ENCODE assay signal across 8 mouse cellular contexts in the genomic region with DNA sequence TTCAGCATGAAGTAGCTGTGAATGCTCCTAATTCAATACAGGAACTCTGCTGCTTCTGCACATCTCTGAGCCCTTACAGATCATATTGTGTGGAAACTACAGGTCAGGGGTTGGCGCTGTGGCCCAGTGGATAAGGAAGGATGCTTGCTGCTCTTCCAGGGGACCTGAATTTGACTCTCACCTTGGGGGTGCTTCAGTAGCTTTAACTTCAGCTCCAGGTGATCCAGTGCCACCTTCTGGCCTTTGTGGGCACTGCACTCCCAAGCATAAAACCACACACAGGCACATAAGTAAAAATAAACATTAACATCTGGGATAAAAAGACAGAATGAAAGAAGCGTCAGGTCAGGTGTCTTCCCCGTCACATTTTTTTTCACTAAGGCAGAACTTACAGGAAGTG.
DNase-seq lines count a peak whose midpoint lies in the region; ATAC-seq lines count a peak whose summit lies in the region.

No protein-coding gene starts in this region.

- H3K4me3 ChIP-seq in hindbrain, embryonic 10.5 days = no peak overlapping the region
- no peak overlapping the region for H3K4me3 ChIP-seq in hindbrain, embryonic 12.5 days

- H3K27ac ChIP-seq in hindbrain, embryonic 10.5 days = no peak overlapping the region
- no peak overlapping the region for H3K27ac ChIP-seq in hindbrain, embryonic 12.5 days

- H3K4me2 ChIP-seq in hindbrain, embryonic 12.5 days (replicated peaks) = no peak overlapping the region

- H3K9me3 ChIP-seq in hindbrain, embryonic 10.5 days = 0 out of 2 replicates have a peak, but pooled peaks cover 3% of the 10 kb centered on the region
- no peaks in the 10 kb centered on the region for H3K9me3 ChIP-seq in hindbrain, embryonic 12.5 days (replicated peaks)

- no peaks in the 10 kb centered on the region for H3K36me3 ChIP-seq in hindbrain, embryonic 10.5 days
- no peaks in the 10 kb centered on the region for H3K36me3 ChIP-seq in hindbrain, embryonic 12.5 days

- 58% methylated on average over 3 of the region's 3 CpGs for WGBS in hindbrain, embryonic 10.5 days
- WGBS in hindbrain, embryonic 12.5 days = 57% methylated on average over 3 of the region's 3 CpGs

- H3K27me3 ChIP-seq in hindbrain, embryonic 10.5 days (ENCODE audit: insufficient read depth, poor library complexity, severe bottlenecking) = no peaks in the 10 kb centered on the region
- H3K27me3 ChIP-seq in hindbrain, embryonic 12.5 days = no peaks in the 10 kb centered on the region

- ATAC-seq in hindbrain, embryonic 12.5 days (ENCODE audit: low FRiP score) = no peak
- no peak for ATAC-seq in CD4-positive, CD25-positive, alpha-beta regulatory T cell, adult 4 months

- DNase-seq in hindbrain, embryonic 10.5 days (ENCODE audit: low spot score) = peak; percentile 54
- DNase-seq in 416B (ENCODE audit: low read depth) (peak; percentile 16), WW6 (ENCODE audit: low read depth, low spot score) (peak; percentile 26)
- peak; percentile 58 for DNase-seq in embryo, embryonic 9.5 days (ENCODE audit: extremely low spot score)
- peak; percentile 37 to 77 for DNase-seq in kidney, postnatal 36 days
- peak; percentile 66 for DNase-seq in lung, postnatal 36 days

- H3K9ac ChIP-seq in hindbrain, embryonic 12.5 days = no peak overlapping the region

- H3K4me1 ChIP-seq in hindbrain, embryonic 10.5 days (replicated peaks) = 0 out of 2 replicates have a peak, but pooled peaks cover 8% of the 10 kb centered on the region
- no peaks in the 10 kb centered on the region for H3K4me1 ChIP-seq in hindbrain, embryonic 12.5 days

Comparison
In these comparisons a context has a peak if more than half of its experiments do, and no peak if none do; other contexts are left out.
1. DNase-seq: peak in every context shown above with its lines; median percentile 66 in lung, postnatal 36 days; 58 in embryo, embryonic 9.5 days; 57 in kidney, postnatal 36 days; 54 in hindbrain, embryonic 10.5 days; 26 in WW6; 16 in 416B.